Mouse (Mus musculus): ENCODE measurements around the gene Vav2. TPM values are rescaled to one million over a fixed set of nuclear protein-coding genes. Genes with fewer than 3 reads are reported as not detected.

Vav2 gene
- polyA plus RNA-seq, 1 experiment from 2014 or later = 8.6 TPM

- peak; percentile 36 for ATAC-seq (ENCODE audit: low read depth)
- 58% methylated on average over 8 of the region's 8 CpGs for WGBS
Measured at GRCm38 (mm10) chr2:27390325-27390724, 36.5 kb downstream of the Vav2 start.

GRCm38 (mm10) chr2:27389272-27390162, 37.3 kb downstream of the Vav2 start:
- H3K9ac ChIP-seq (ENCODE audit: low read length) = peak overlapping the region; percentile 39; the same call in 1 of the 2 replicates
- no peak overlapping the region for H3K4me3 ChIP-seq (ENCODE audit: low read length)
- peaks cover 4% of the 10 kb centered on the region; the same call in 1 of the 2 replicates for H3K36me3 ChIP-seq (ENCODE audit: control insufficient read depth, insufficient read depth, low read length)
- H3K4me2 ChIP-seq (ENCODE audit: low read depth, low read length) = peak overlapping the region; percentile 26
- peak overlapping the region; percentile 56 for H3K27ac ChIP-seq (ENCODE audit: low read length)
- H3K9me3 ChIP-seq (ENCODE audit: control insufficient read depth, low read length) = no peaks in the 10 kb centered on the region
- 40% methylated on average over 14 of the region's 14 CpGs for WGBS
- peaks cover 30% of the 10 kb centered on the region for H3K4me1 ChIP-seq (replicated peaks; ENCODE audit: control insufficient read depth, insufficient read depth, low read length)
- H3K27me3 ChIP-seq (ENCODE audit: control insufficient read depth, insufficient read depth, low read depth, low read length) = no peaks in the 10 kb centered on the region
- ATAC-seq (ENCODE audit: low read depth) = peak; percentile 83

More at GRCm38 (mm10) chr2:27390325-27390724, 36.5 kb downstream of the Vav2 start:
- Histone ChIP-seq H3K27me3 (ENCODE audit: control insufficient read depth, insufficient read depth, low read depth, low read length) (no peaks in the 10 kb centered on the region), H3K9ac (ENCODE audit: low read length) (peak overlapping the region; percentile 39; the same call in 1 of the 2 replicates), H3K9me3 (ENCODE audit: control insufficient read depth, low read length) (no peaks in the 10 kb centered on the region), H3K36me3 (ENCODE audit: control insufficient read depth, insufficient read depth, low read length) (peaks cover 1% of the 10 kb centered on the region; the same call in 1 of the 2 replicates), H3K4me2 (ENCODE audit: low read depth, low read length) (no peak overlapping the region), H3K4me1 (replicated peaks; ENCODE audit: control insufficient read depth, insufficient read depth, low read length) (peaks cover 31% of the 10 kb centered on the region), H3K27ac (ENCODE audit: low read length) (peak overlapping the region; percentile 51), H3K4me3 (ENCODE audit: low read length) (no peak overlapping the region)

- no peak for ATAC-seq (ENCODE audit: low read depth)
- Histone ChIP-seq H3K36me3 (ENCODE audit: control insufficient read depth, insufficient read depth, low read length) (peaks cover 6% of the 10 kb centered on the region; the same call in 1 of the 2 replicates), H3K4me1 (replicated peaks; ENCODE audit: control insufficient read depth, insufficient read depth, low read length) (peaks cover 32% of the 10 kb centered on the region), H3K9ac (ENCODE audit: low read length) (no peak overlapping the region), H3K4me2 (ENCODE audit: low read depth, low read length) (no peak overlapping the region), H3K4me3 (ENCODE audit: low read length) (no peak overlapping the region), H3K9me3 (ENCODE audit: control insufficient read depth, low read length) (no peaks in the 10 kb centered on the region), H3K27me3 (ENCODE audit: control insufficient read depth, insufficient read depth, low read depth, low read length) (no peaks in the 10 kb centered on the region), H3K27ac (ENCODE audit: low read length) (no peak overlapping the region)
- WGBS = 100% methylated on average over 1 of the region's 1 CpGs
Measured at GRCm38 (mm10) chr2:27387209-27387608, 39.6 kb downstream of the Vav2 start.

DNA sequence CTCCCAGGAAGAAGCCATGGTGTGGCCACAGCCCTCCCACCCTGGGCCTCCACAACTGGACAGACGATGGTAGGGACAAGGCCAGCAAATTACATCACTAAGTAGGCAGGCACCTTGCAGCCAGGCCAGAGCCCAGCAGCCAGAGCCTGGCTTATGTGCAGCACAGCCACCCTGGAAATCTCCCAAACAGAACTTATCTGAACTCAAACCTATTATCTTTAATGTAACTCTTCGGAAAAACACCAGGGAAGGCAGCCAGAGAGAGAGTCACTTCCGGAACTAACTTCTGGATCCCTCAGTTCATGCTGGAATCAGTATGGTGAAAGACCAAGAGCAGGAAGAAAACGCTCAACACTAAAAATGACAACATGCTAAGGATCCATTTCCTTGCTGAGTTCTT, 45.1 kb downstream of the Vav2 start:
- Histone ChIP-seq H3K9ac (ENCODE audit: low read length) (no peak overlapping the region), H3K9me3 (ENCODE audit: control insufficient read depth, low read length) (no peaks in the 10 kb centered on the region), H3K27me3 (ENCODE audit: control insufficient read depth, insufficient read depth, low read depth, low read length) (no peaks in the 10 kb centered on the region), H3K4me3 (ENCODE audit: low read length) (no peak overlapping the region), H3K27ac (ENCODE audit: low read length) (peak overlapping the region; percentile 60), H3K4me2 (ENCODE audit: low read depth, low read length) (no peak overlapping the region), H3K4me1 (replicated peaks; ENCODE audit: control insufficient read depth, insufficient read depth, low read length) (peaks cover 36% of the 10 kb centered on the region), H3K36me3 (ENCODE audit: control insufficient read depth, insufficient read depth, low read length) (peaks cover 6% of the 10 kb centered on the region; the same call in 1 of the 2 replicates)
- ATAC-seq (ENCODE audit: low read depth) = peak; percentile 27; the same call in 1 of the 2 replicates
- WGBS = 35% methylated on average over 4 of the region's 4 CpGs

DNA sequence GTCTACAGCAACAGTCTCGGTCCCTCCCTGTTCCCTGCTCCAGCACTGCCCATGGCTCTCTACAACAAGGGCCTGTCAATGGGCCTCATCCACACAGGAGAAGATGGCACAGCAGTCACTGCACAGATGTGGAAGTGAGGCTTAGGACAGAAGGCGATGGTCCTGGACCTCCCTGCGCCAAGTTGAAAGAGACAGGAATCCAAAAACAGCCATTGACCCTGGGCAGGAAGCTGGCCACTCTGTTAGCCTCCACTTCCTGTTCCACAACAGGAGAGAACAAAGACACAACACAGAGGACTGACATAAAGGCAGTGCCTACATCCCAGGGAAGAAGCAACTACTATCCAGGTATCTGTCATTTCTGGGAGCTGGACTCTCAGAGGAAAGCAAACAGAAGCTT, 45.6 kb downstream of the Vav2 start:
- no peak overlapping the region for H3K9ac ChIP-seq (ENCODE audit: low read length)
- H3K9me3 ChIP-seq (ENCODE audit: control insufficient read depth, low read length) = no peaks in the 10 kb centered on the region
- H3K27me3 ChIP-seq (ENCODE audit: control insufficient read depth, insufficient read depth, low read depth, low read length) = no peaks in the 10 kb centered on the region
- WGBS = 77% methylated on average over 3 of the region's 3 CpGs
- no peak overlapping the region for H3K4me2 ChIP-seq (ENCODE audit: low read depth, low read length)
- H3K4me1 ChIP-seq (replicated peaks; ENCODE audit: control insufficient read depth, insufficient read depth, low read length) = peaks cover 41% of the 10 kb centered on the region
- H3K36me3 ChIP-seq (ENCODE audit: control insufficient read depth, insufficient read depth, low read length) = peaks cover 6% of the 10 kb centered on the region; the same call in 1 of the 2 replicates
- no peak for ATAC-seq (ENCODE audit: low read depth)
- peak overlapping the region; percentile 60 for H3K27ac ChIP-seq (ENCODE audit: low read length)
- H3K4me3 ChIP-seq (ENCODE audit: low read length) = no peak overlapping the region

DNA sequence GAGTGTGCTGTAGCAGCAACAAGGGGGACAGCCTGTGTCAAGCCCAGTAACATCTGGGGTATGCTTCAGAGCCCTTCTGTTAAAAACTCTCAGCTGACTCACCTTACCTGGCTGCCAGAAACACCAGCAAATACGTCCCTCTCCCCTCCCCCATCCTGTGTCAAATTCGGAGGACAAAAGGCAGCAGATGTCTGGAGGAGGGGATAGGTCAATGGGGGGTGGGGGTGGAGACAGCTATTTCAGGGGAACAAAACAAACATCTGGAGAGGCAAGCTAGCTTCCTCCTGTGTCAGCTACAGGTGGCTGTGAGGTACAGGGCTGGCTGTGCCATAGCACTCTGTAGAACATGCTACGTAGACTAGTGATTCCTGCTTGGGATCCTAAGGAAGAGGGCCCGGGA, 49.0 kb downstream of the Vav2 start:
- Histone ChIP-seq H3K27ac (ENCODE audit: low read length) (no peak overlapping the region), H3K36me3 (ENCODE audit: control insufficient read depth, insufficient read depth, low read length) (no peaks in the 10 kb centered on the region), H3K9me3 (ENCODE audit: control insufficient read depth, low read length) (no peaks in the 10 kb centered on the region), H3K4me1 (replicated peaks; ENCODE audit: control insufficient read depth, insufficient read depth, low read length) (peaks cover 41% of the 10 kb centered on the region), H3K9ac (ENCODE audit: low read length) (no peak overlapping the region), H3K27me3 (ENCODE audit: control insufficient read depth, insufficient read depth, low read depth, low read length) (no peaks in the 10 kb centered on the region), H3K4me3 (ENCODE audit: low read length) (no peak overlapping the region), H3K4me2 (ENCODE audit: low read depth, low read length) (no peak overlapping the region)
- no peak for ATAC-seq (ENCODE audit: low read depth)
- 26% methylated on average over 4 of the region's 4 CpGs for WGBS

DNA sequence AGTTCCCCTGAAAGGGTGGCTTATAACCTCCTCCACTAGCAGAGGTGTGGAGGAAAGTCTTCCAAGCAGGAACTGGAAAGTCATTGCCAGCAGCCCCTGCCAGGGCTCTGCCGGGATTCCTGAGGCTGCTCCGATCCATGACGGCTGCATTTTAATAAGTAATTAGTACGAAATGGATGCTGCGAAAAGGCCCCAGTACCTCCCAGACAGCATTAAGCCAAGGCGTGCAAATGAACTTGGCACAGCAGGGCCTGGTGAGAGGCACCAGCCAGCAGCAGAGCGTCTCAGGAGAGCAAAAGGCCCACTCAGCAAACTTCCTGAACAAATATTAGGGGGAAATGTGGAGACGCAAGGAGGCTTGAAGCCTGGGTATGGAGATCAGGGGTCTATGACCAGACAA, 49.7 kb downstream of the Vav2 start:
- Histone ChIP-seq H3K36me3 (ENCODE audit: control insufficient read depth, insufficient read depth, low read length) (no peaks in the 10 kb centered on the region), H3K4me1 (replicated peaks; ENCODE audit: control insufficient read depth, insufficient read depth, low read length) (peaks cover 38% of the 10 kb centered on the region), H3K27ac (ENCODE audit: low read length) (no peak overlapping the region), H3K4me2 (ENCODE audit: low read depth, low read length) (no peak overlapping the region), H3K9me3 (ENCODE audit: control insufficient read depth, low read length) (no peaks in the 10 kb centered on the region), H3K4me3 (ENCODE audit: low read length) (no peak overlapping the region), H3K27me3 (ENCODE audit: control insufficient read depth, insufficient read depth, low read depth, low read length) (no peaks in the 10 kb centered on the region), H3K9ac (ENCODE audit: low read length) (no peak overlapping the region)
- 50% methylated on average over 8 of the region's 8 CpGs for WGBS
- peak; percentile 12; the same call in 1 of the 2 replicates for ATAC-seq (ENCODE audit: low read depth)

GRCm38 (mm10) chr2:27375141-27375540, 51.7 kb downstream of the Vav2 start:
- no peak overlapping the region for H3K4me2 ChIP-seq (ENCODE audit: low read depth, low read length)
- peaks cover 24% of the 10 kb centered on the region for H3K4me1 ChIP-seq (replicated peaks; ENCODE audit: control insufficient read depth, insufficient read depth, low read length)
- H3K4me3 ChIP-seq (ENCODE audit: low read length) = no peak overlapping the region
- no peaks in the 10 kb centered on the region for H3K36me3 ChIP-seq (ENCODE audit: control insufficient read depth, insufficient read depth, low read length)
- 55% methylated on average over 3 of the region's 3 CpGs for WGBS
- ATAC-seq (ENCODE audit: low read depth) = no peak
- H3K27ac ChIP-seq (ENCODE audit: low read length) = no peak overlapping the region
- H3K9me3 ChIP-seq (ENCODE audit: control insufficient read depth, low read length) = no peaks in the 10 kb centered on the region
- no peaks in the 10 kb centered on the region for H3K27me3 ChIP-seq (ENCODE audit: control insufficient read depth, insufficient read depth, low read depth, low read length)
- H3K9ac ChIP-seq (ENCODE audit: low read length) = no peak overlapping the region

DNA sequence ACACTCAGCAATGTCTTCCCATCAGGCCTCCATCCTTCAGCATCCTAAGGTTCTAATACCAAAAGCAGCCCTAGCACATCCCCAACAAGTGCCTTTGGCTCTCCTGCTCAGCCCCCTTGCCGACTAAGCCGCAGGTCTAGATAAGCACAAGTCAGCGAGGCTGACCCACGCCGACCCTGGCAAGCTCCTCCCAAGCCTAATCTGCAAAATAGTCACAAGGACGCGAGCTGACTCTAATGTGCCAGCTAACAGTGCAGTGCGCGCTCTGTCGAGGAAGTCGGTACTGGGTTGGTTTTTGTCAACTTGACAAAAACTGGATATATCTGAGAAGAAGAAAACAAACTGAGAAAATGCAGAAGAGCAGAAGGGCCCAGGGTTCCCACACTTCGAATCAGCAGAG, 53.5 kb downstream of the Vav2 start:
- ATAC-seq (ENCODE audit: low read depth) = no peak
- no peak overlapping the region for H3K27ac ChIP-seq (ENCODE audit: low read length)
- peaks cover 33% of the 10 kb centered on the region for H3K4me1 ChIP-seq (replicated peaks; ENCODE audit: control insufficient read depth, insufficient read depth, low read length)
- no peak overlapping the region for H3K4me3 ChIP-seq (ENCODE audit: low read length)
- H3K4me2 ChIP-seq (ENCODE audit: low read depth, low read length) = no peak overlapping the region
- whole genome bisulfite sequencing = 37% methylated on average over 12 of the region's 12 CpGs
- no peaks in the 10 kb centered on the region for H3K9me3 ChIP-seq (ENCODE audit: control insufficient read depth, low read length)
- no peaks in the 10 kb centered on the region for H3K27me3 ChIP-seq (ENCODE audit: control insufficient read depth, insufficient read depth, low read depth, low read length)
- H3K9ac ChIP-seq (ENCODE audit: low read length) = no peak overlapping the region
- no peaks in the 10 kb centered on the region for H3K36me3 ChIP-seq (ENCODE audit: control insufficient read depth, insufficient read depth, low read length)
